Mouse (Mus musculus) limb, embryonic 14.5 days (tissue): Measurements from ENCODE around the gene Bmp7. TPM values are rescaled to one million over a fixed set of nuclear protein-coding genes. Genes with fewer than 3 reads are reported as not detected.
A peak's percentile ranks its signal among the peaks of the same experiment; 100 is the strongest.

Source experiments
- ATAC-seq: fragments of 200-750 bp; cut with Nextera tagmentation; 2 replicates; pipeline ENCODE4 v1.8.0; 2017; ENCODE audit warnings: low read depth, moderate number of reproducible peaks, moderate TSS enrichment; ENCODE audit not compliant: low FRiP score
- DNase-seq: peaks from one replicate; pipeline ENCODE4 v3.0.0-alpha.2; 2015; ENCODE audit warnings: low spot score
- H3K27ac ChIP-seq: fragments of 300-500 bp; sonication (generic); replicated peaks from 2 replicates; pipeline ENCODE4 v1.5.1; 2014; ENCODE audit warnings: low read depth, mild to moderate bottlenecking, low read length, moderate library complexity, mixed read lengths
- H3K27me3 ChIP-seq: fragments of 300-500 bp; sonication (generic); 2 replicates; pipeline ENCODE4 v1.6.1; 2014; ENCODE audit warnings: low read length, mixed read lengths; ENCODE audit not compliant: control insufficient read depth, insufficient read depth
- H3K36me3 ChIP-seq: fragments of 300-500 bp; sonication (generic); 2 replicates; pipeline ENCODE4 v1.6.1; 2014; ENCODE audit warnings: mild to moderate bottlenecking, low read length, moderate library complexity, mixed read lengths; ENCODE audit not compliant: control insufficient read depth, insufficient read depth
- H3K4me1 ChIP-seq: fragments of 300-500 bp; sonication (generic); 2 replicates; pipeline ENCODE4 v1.6.1; 2014; ENCODE audit warnings: antibody characterized with exemption, low read length, mixed read lengths; ENCODE audit not compliant: control insufficient read depth, insufficient read depth
- H3K4me2 ChIP-seq: fragments of 300-500 bp; sonication (generic); replicated peaks from 2 replicates; pipeline ENCODE4 v1.6.1; 2014; ENCODE audit warnings: low read depth, mild to moderate bottlenecking, low read length, moderate library complexity; ENCODE audit not compliant: severe bottlenecking
- H3K4me3 ChIP-seq: fragments of 300-500 bp; sonication (generic); replicated peaks from 2 replicates; pipeline ENCODE4 v1.5.1; 2014; ENCODE audit warnings: low read length
- H3K9ac ChIP-seq: fragments of 300-500 bp; sonication (generic); 2 replicates; pipeline ENCODE4 v1.6.1; 2014; ENCODE audit warnings: mild to moderate bottlenecking, low read depth, low read length, moderate library complexity; ENCODE audit not compliant: severe bottlenecking
- H3K9me3 ChIP-seq: fragments of 300-500 bp; sonication (generic); 2 replicates; pipeline ENCODE4 v1.6.1; 2016; ENCODE audit warnings: low read length; ENCODE audit not compliant: control insufficient read depth
- POLR2A ChIP-seq: fragments of 200-500 bp; IDR thresholded peaks from 2 replicates; pipeline ENCODE4 v1.8.0; 2012; ENCODE audit warnings: inconsistent platforms, mild to moderate bottlenecking, moderate library complexity, borderline replicate concordance; ENCODE audit not compliant: insufficient read depth, insufficient read length; ENCODE audit errors: extremely low read depth
- WGBS: fragments of 180-500 bp; shearing (Covaris S2); extraction: QIAGEN DNeasy Blood & Tissue Kit; methylation state at CpG from one replicate; pipeline ENCODE4 v1.1.7; 2014; 5-methylcytosine and 5-hydroxymethylcytosine counted together
- polyA plus RNA-seq, 2 experiments: library from polyadenylated mRNA; depleted of rRNA in 1 of 2; stranded (reverse) in 1 of 2; unstranded in 1 of 2; fragments of >200 nt; fragmentation: Nextera tagmentation in 1 of 2; extraction: Ambion mirVana in 1 of 2; gene quantifications; 2 replicates each; pipeline versions ENCODE4 v1.2.1 to v1.2.3; 2012 to 2014

The Bmp7 gene
- polyA plus RNA-seq, 2 experiments, result 28.6 to 41.9 TPM

- Histone ChIP-seq H3K27ac (no peak overlapping the region), H3K9ac (no peak overlapping the region), H3K4me2 (no peak overlapping the region), H3K27me3 (no peaks in the 10 kb centered on the region), H3K4me3 (no peak overlapping the region), H3K36me3 (peaks cover 8% of the 10 kb centered on the region), H3K4me1 (peaks cover 19% of the 10 kb centered on the region), H3K9me3 (0 out of 2 replicates have a peak, but pooled peaks cover 6% of the 10 kb centered on the region)
- DNase-seq, result no peak
- no peak for TF ChIP-seq POLR2A
- WGBS, result 56% methylated on average over 10 of the region's 10 CpGs
- ATAC-seq, result peak; percentile 24; the same call in 1 of the 2 replicates
These were observed 39.0 kb downstream of the Bmp7 start for GRCm38 (mm10) chr2:172900954-172901701.

- H3K4me1 ChIP-seq, result peaks cover 22% of the 10 kb centered on the region
- no peak overlapping the region for H3K27ac ChIP-seq
- TF ChIP-seq POLR2A, result no peak
- H3K4me2 ChIP-seq, result no peak overlapping the region
- no peak overlapping the region for H3K9ac ChIP-seq
- WGBS, result 79% methylated on average over 15 of the region's 15 CpGs
- H3K4me3 ChIP-seq, result no peak overlapping the region
- H3K36me3 ChIP-seq, result peaks cover 20% of the 10 kb centered on the region
- DNase-seq, result no peak
- ATAC-seq, result no peak
- no peaks in the 10 kb centered on the region for H3K9me3 ChIP-seq
- no peaks in the 10 kb centered on the region for H3K27me3 ChIP-seq
These were observed 50.2 kb downstream of the Bmp7 start for GRCm38 (mm10) chr2:172889756-172890443.

GRCm38 (mm10) chr2:172889222-172889621, 50.9 kb downstream of the Bmp7 start:
- ATAC-seq (0 out of 2 replicates have a peak, but pooled peaks have one; percentile 25), DNase-seq (no peak)
- H3K9me3 ChIP-seq, result no peaks in the 10 kb centered on the region
- H3K27ac ChIP-seq, result no peak overlapping the region
- WGBS, result 73% methylated on average over 12 of the region's 12 CpGs
- no peak for TF ChIP-seq POLR2A
- H3K4me1 ChIP-seq, result peaks cover 26% of the 10 kb centered on the region
- no peak overlapping the region for H3K9ac ChIP-seq
- H3K27me3 ChIP-seq, result no peaks in the 10 kb centered on the region
- peaks cover 20% of the 10 kb centered on the region for H3K36me3 ChIP-seq
- H3K4me2 ChIP-seq, result no peak overlapping the region
- H3K4me3 ChIP-seq, result no peak overlapping the region

- H3K9me3 ChIP-seq, result no peaks in the 10 kb centered on the region
- H3K4me3 ChIP-seq, result no peak overlapping the region
- no peak for TF ChIP-seq POLR2A
- WGBS, result 21% methylated on average over 11 of the region's 12 CpGs
- peaks cover 34% of the 10 kb centered on the region for H3K4me1 ChIP-seq
- no peak overlapping the region for H3K9ac ChIP-seq
- ATAC-seq (peak; percentile 5; the same call in 1 of the 2 replicates), DNase-seq (no peak)
- H3K27me3 ChIP-seq, result no peaks in the 10 kb centered on the region
- peaks cover 16% of the 10 kb centered on the region for H3K36me3 ChIP-seq
- no peak overlapping the region for H3K27ac ChIP-seq
- no peak overlapping the region for H3K4me2 ChIP-seq
These were observed 52.0 kb downstream of the Bmp7 start for GRCm38 (mm10) chr2:172888147-172888546.

- H3K9ac ChIP-seq, result no peak overlapping the region
- no peak overlapping the region for H3K27ac ChIP-seq
- no peak for DNase-seq
- WGBS, result 20% methylated on average over 7 of the region's 7 CpGs
- H3K36me3 ChIP-seq, result no peaks in the 10 kb centered on the region
- no peak for TF ChIP-seq POLR2A
- ATAC-seq, result no peak
- H3K9me3 ChIP-seq, result no peaks in the 10 kb centered on the region
- H3K27me3 ChIP-seq, result no peaks in the 10 kb centered on the region
- no peak overlapping the region for H3K4me3 ChIP-seq
- no peak overlapping the region for H3K4me2 ChIP-seq
- H3K4me1 ChIP-seq, result peaks cover 56% of the 10 kb centered on the region
These were observed 54.3 kb downstream of the Bmp7 start for GRCm38 (mm10) chr2:172885861-172886260.
